Mouse (Mus musculus) liver, embryonic 12.5 days (tissue): ENCODE results near the gene Lins1. TPM values are rescaled to one million over a fixed set of nuclear protein-coding genes. Genes with fewer than 3 reads are reported as not detected.

Experiments
- ATAC-seq: fragments of 200-750 bp; cut with Nextera tagmentation; 2 replicates; pipeline ENCODE4 v1.8.0; 2017; ENCODE audit warnings: moderate number of reproducible peaks, mild to moderate bottlenecking, moderate library complexity
- H3K27ac ChIP-seq: fragments of 300-500 bp; sonication (generic); 2 replicates; pipeline ENCODE4 v1.5.1; 2016; ENCODE audit warnings: mild to moderate bottlenecking
- H3K27me3 ChIP-seq: fragments of 300-500 bp; sonication (generic); replicated peaks from 2 replicates; pipeline ENCODE4 v1.6.1; 2016; ENCODE audit warnings: mild to moderate bottlenecking, moderate library complexity
- H3K36me3 ChIP-seq: fragments of 300-500 bp; sonication (generic); 2 replicates; pipeline ENCODE4 v1.6.1; 2016; ENCODE audit warnings: mild to moderate bottlenecking, moderate library complexity
- H3K4me1 ChIP-seq: fragments of 300-500 bp; sonication (generic); 2 replicates; pipeline ENCODE4 v1.6.1; 2016
- H3K4me2 ChIP-seq: fragments of 300-500 bp; sonication (generic); 2 replicates; pipeline ENCODE4 v1.6.1; 2016; ENCODE audit warnings: mild to moderate bottlenecking, moderate library complexity
- H3K4me3 ChIP-seq: fragments of 300-500 bp; sonication (generic); 2 replicates; pipeline ENCODE4 v1.5.1; 2016; ENCODE audit warnings: mild to moderate bottlenecking, moderate library complexity
- H3K9ac ChIP-seq: fragments of 300-500 bp; sonication (generic); 2 replicates; pipeline ENCODE4 v1.6.1; 2016; ENCODE audit warnings: mild to moderate bottlenecking, moderate library complexity
- H3K9me3 ChIP-seq: fragments of 300-500 bp; sonication (generic); replicated peaks from 2 replicates; pipeline ENCODE4 v1.6.1; 2016; ENCODE audit warnings: mild to moderate bottlenecking, moderate library complexity
- WGBS: fragments of 180-500 bp; shearing (Covaris S2); methylation state at CpG from one replicate; pipeline ENCODE4 v1.1.7; 2016; ENCODE audit not compliant: insufficient replicate concordance; 5-methylcytosine and 5-hydroxymethylcytosine counted together
- polyA plus RNA-seq: library from polyadenylated mRNA; unstranded; fragments of >200 nt; fragmentation: Nextera tagmentation; extraction: Ambion mirVana; gene quantifications from 2 replicates; pipeline ENCODE4 v1.2.1, GENCODE M21; 2016

Lins1 gene
- 6.7 and 7.7 TPM in 2 replicates for polyA plus RNA-seq

- H3K9ac ChIP-seq = peak within 1 kb of the TSS; percentile 81
- H3K27ac ChIP-seq = peak within 1 kb of the TSS; percentile 73
- WGBS = 2% methylated on average over 52 of the region's 52 CpGs
- H3K4me3 ChIP-seq = peak within 1 kb of the TSS; percentile 81
- peaks cover 32% of the 10 kb centered on the region for H3K4me1 ChIP-seq
- H3K9me3 ChIP-seq = no peaks in the 10 kb centered on the region
- peaks cover 4% of the 10 kb centered on the region; the same call in 1 of the 2 replicates for H3K36me3 ChIP-seq
- no peaks in the 10 kb centered on the region for H3K27me3 ChIP-seq
- H3K4me2 ChIP-seq = peak within 1 kb of the TSS; percentile 90
- peak; percentile 98 for ATAC-seq
These were observed at the start of gene Lins1 for GRCm38 (mm10) chr7:66689620-66690360. TSS of gene Lins1 (plus strand) at chr7:66689889.

- no peak for ATAC-seq
- Histone ChIP-seq H3K4me2 (no peak overlapping the region), H3K9me3 (no peaks in the 10 kb centered on the region), H3K27me3 (no peaks in the 10 kb centered on the region), H3K36me3 (peaks cover 23% of the 10 kb centered on the region), H3K4me1 (no peaks in the 10 kb centered on the region), H3K27ac (no peak overlapping the region), H3K9ac (no peak overlapping the region), H3K4me3 (no peak overlapping the region)
- WGBS = 79% methylated on average over 2 of the region's 2 CpGs
These were observed 44.0 kb upstream of the Lins1 start for GRCm38 (mm10) chr7:66645736-66646135.

GRCm38 (mm10) chr7:66649181-66649580, 40.5 kb upstream of the Lins1 start:
- no peak overlapping the region for H3K27ac ChIP-seq
- H3K4me1 ChIP-seq = peaks cover 6% of the 10 kb centered on the region; the same call in 1 of the 2 replicates
- H3K4me3 ChIP-seq = no peak overlapping the region
- H3K9me3 ChIP-seq = no peaks in the 10 kb centered on the region
- no peak overlapping the region for H3K9ac ChIP-seq
- WGBS = 49% methylated on average over 2 of the region's 2 CpGs
- H3K4me2 ChIP-seq = no peak overlapping the region
- no peaks in the 10 kb centered on the region for H3K27me3 ChIP-seq
- peaks cover 32% of the 10 kb centered on the region for H3K36me3 ChIP-seq
- no peak for ATAC-seq

- Histone ChIP-seq H3K4me1 (peaks cover 6% of the 10 kb centered on the region; the same call in 1 of the 2 replicates), H3K4me2 (no peak overlapping the region), H3K9ac (no peak overlapping the region), H3K27me3 (no peaks in the 10 kb centered on the region), H3K9me3 (no peaks in the 10 kb centered on the region), H3K27ac (no peak overlapping the region), H3K36me3 (peaks cover 48% of the 10 kb centered on the region), H3K4me3 (no peak overlapping the region)
- no peak for ATAC-seq
- 79% methylated on average over 5 of the region's 5 CpGs for WGBS
These were observed 38.8 kb upstream of the Lins1 start for GRCm38 (mm10) chr7:66650883-66651282.

GRCm38 (mm10) chr7:66652216-66652615, 37.5 kb upstream of the Lins1 start:
- Histone ChIP-seq H3K36me3 (peaks cover 55% of the 10 kb centered on the region), H3K9ac (no peak overlapping the region), H3K4me2 (no peak overlapping the region), H3K27ac (no peak overlapping the region; the same call in 1 of the 2 replicates), H3K4me3 (no peak overlapping the region), H3K27me3 (no peaks in the 10 kb centered on the region), H3K9me3 (no peaks in the 10 kb centered on the region), H3K4me1 (peaks cover 6% of the 10 kb centered on the region; the same call in 1 of the 2 replicates)
- 38% methylated on average over 4 of the region's 4 CpGs for WGBS
- ATAC-seq = 0 out of 2 replicates have a peak, but pooled peaks have one; percentile 32

- Histone ChIP-seq H3K9ac (no peak overlapping the region), H3K4me2 (no peak overlapping the region), H3K27me3 (no peaks in the 10 kb centered on the region), H3K9me3 (no peaks in the 10 kb centered on the region), H3K4me3 (no peak overlapping the region), H3K36me3 (peaks cover 59% of the 10 kb centered on the region), H3K27ac (no peak overlapping the region), H3K4me1 (peaks cover 6% of the 10 kb centered on the region; the same call in 1 of the 2 replicates)
- 88% methylated on average over 9 of the region's 9 CpGs for WGBS
- ATAC-seq = no peak
These were observed 36.1 kb upstream of the Lins1 start for GRCm38 (mm10) chr7:66653596-66653995.

GRCm38 (mm10) chr7:66655471-66655870, 34.2 kb upstream of the Lins1 start:
- WGBS = 82% methylated on average over 9 of the region's 9 CpGs
- no peak overlapping the region for H3K4me3 ChIP-seq
- ATAC-seq = no peak
- no peak overlapping the region for H3K4me2 ChIP-seq
- H3K27ac ChIP-seq = no peak overlapping the region
- H3K4me1 ChIP-seq = peaks cover 6% of the 10 kb centered on the region; the same call in 1 of the 2 replicates
- peaks cover 72% of the 10 kb centered on the region for H3K36me3 ChIP-seq
- no peaks in the 10 kb centered on the region for H3K27me3 ChIP-seq
- no peak overlapping the region for H3K9ac ChIP-seq
- no peaks in the 10 kb centered on the region for H3K9me3 ChIP-seq

GRCm38 (mm10) chr7:66660291-66660690, 29.4 kb upstream of the Lins1 start:
- H3K9me3 ChIP-seq = no peaks in the 10 kb centered on the region

GRCm38 (mm10) chr7:66660972-66661371, 28.7 kb upstream of the Lins1 start:
- H3K4me3 ChIP-seq = no peak overlapping the region
- no peak overlapping the region for H3K4me2 ChIP-seq
- H3K4me1 ChIP-seq = 0 out of 2 replicates have a peak, but pooled peaks cover 2% of the 10 kb centered on the region
- H3K27me3 ChIP-seq = no peaks in the 10 kb centered on the region
- no peak for ATAC-seq
- no peak overlapping the region for H3K27ac ChIP-seq
- no peaks in the 10 kb centered on the region for H3K9me3 ChIP-seq
- H3K9ac ChIP-seq = no peak overlapping the region
- WGBS = 81% methylated on average over 8 of the region's 8 CpGs
- H3K36me3 ChIP-seq = peaks cover 37% of the 10 kb centered on the region

More at GRCm38 (mm10) chr7:66660291-66660690, 29.4 kb upstream of the Lins1 start:
- H3K4me3 ChIP-seq = no peak overlapping the region
- H3K4me2 ChIP-seq = no peak overlapping the region
- 74% methylated on average over 7 of the region's 7 CpGs for WGBS
- ATAC-seq = no peak
- no peaks in the 10 kb centered on the region for H3K27me3 ChIP-seq
- no peak overlapping the region for H3K27ac ChIP-seq
- H3K9ac ChIP-seq = no peak overlapping the region
- H3K4me1 ChIP-seq = 0 out of 2 replicates have a peak, but pooled peaks cover 2% of the 10 kb centered on the region
- H3K36me3 ChIP-seq = peaks cover 44% of the 10 kb centered on the region

GRCm38 (mm10) chr7:66661572-66661971, 28.1 kb upstream of the Lins1 start:
- ATAC-seq = no peak
- H3K4me3 ChIP-seq = peak overlapping the region; percentile 43
- H3K4me1 ChIP-seq = 0 out of 2 replicates have a peak, but pooled peaks cover 2% of the 10 kb centered on the region
- no peak overlapping the region for H3K27ac ChIP-seq
- WGBS = 12% methylated on average over 8 of the region's 8 CpGs
- H3K27me3 ChIP-seq = no peaks in the 10 kb centered on the region
- H3K9ac ChIP-seq = no peak overlapping the region
- peaks cover 32% of the 10 kb centered on the region for H3K36me3 ChIP-seq
- H3K9me3 ChIP-seq = no peaks in the 10 kb centered on the region
- H3K4me2 ChIP-seq = peak overlapping the region; percentile 59

GRCm38 (mm10) chr7:66663548-66663947, 26.1 kb upstream of the Lins1 start:
- Histone ChIP-seq H3K36me3 (peaks cover 18% of the 10 kb centered on the region), H3K4me2 (no peak overlapping the region), H3K4me1 (0 out of 2 replicates have a peak, but pooled peaks cover 2% of the 10 kb centered on the region), H3K4me3 (no peak overlapping the region), H3K9me3 (no peaks in the 10 kb centered on the region), H3K9ac (no peak overlapping the region), H3K27ac (no peak overlapping the region), H3K27me3 (no peaks in the 10 kb centered on the region)
- no peak for ATAC-seq
- WGBS = 80% methylated on average over 3 of the region's 3 CpGs

- ATAC-seq = no peak
- H3K27me3 ChIP-seq = no peaks in the 10 kb centered on the region
- H3K27ac ChIP-seq = no peak overlapping the region
- H3K4me3 ChIP-seq = no peak overlapping the region
- H3K4me1 ChIP-seq = no peaks in the 10 kb centered on the region
- H3K4me2 ChIP-seq = no peak overlapping the region
- H3K9me3 ChIP-seq = no peaks in the 10 kb centered on the region
- H3K9ac ChIP-seq = no peak overlapping the region
- H3K36me3 ChIP-seq = peaks cover 20% of the 10 kb centered on the region
These were observed 22.6 kb upstream of the Lins1 start for GRCm38 (mm10) chr7:66667064-66667463.
